Mouse (Mus musculus) gastrocnemius, adult 18-20 months (tissue): Measurements from ENCODE around the gene Msto1. TPM values are rescaled to one million over a fixed set of nuclear protein-coding genes. Genes with fewer than 3 reads are reported as not detected.
"Not testable (repeated sequence)": the region's sequence is repeated elsewhere in the genome, so short reads cannot be mapped to it uniquely, and the experiment has no call there.

ENCODE experiments used
- DNase-seq: peaks from one replicate; pipeline ENCODE4 v3.0.0; 2021; ENCODE audit warnings: low spot score
- long read RNA-seq, 2 experiments: library from polyadenylated mRNA; stranded (forward); transcript quantifications; one replicate each; pipeline ENCODE4 v2.0.0; 2021
- total RNA-seq, 2 experiments: library from RNA; stranded (reverse); gene quantifications; 2 replicates each; pipeline ENCODE4 v1.2.3; 2021

Gene Msto1
- total RNA-seq: 1 to 10 TPM; 6.7 to 8.4 TPM
- long read RNA-seq, experiment 1, transcript Msto1-202 (14 exons, 1,875 nt): major isoform, 7 of 9 reads
- long read RNA-seq, experiment 1, partial matches to known transcripts: 1 of 9 reads
- long read RNA-seq, experiment 1, other reads (novel, unspliced or antisense): 1 of 9 reads
- long read RNA-seq, experiment 2, transcript Msto1-202 (14 exons, 1,875 nt): major isoform, 8 of 13 reads
- long read RNA-seq, experiment 2, partial matches to known transcripts: 2 of 13 reads
- long read RNA-seq, experiment 2, other reads (novel, unspliced or antisense): 3 of 13 reads

GRCm38 (mm10) chr3:88913511-88914383 lies at the start of gene Msto1:
Msto1 (minus strand) TSS chr3:88913999.
- DNase-seq: peak; percentile 91

- DNase-seq: not testable (repeated sequence)
Observed at GRCm38 (mm10) chr3:88963211-88963610, 49.4 kb upstream of the Msto1 start.

- DNase-seq: no peak
Observed at GRCm38 (mm10) chr3:88953736-88954135, 39.9 kb upstream of the Msto1 start.

- no peak for DNase-seq
Observed at GRCm38 (mm10) chr3:88953246-88953645, 39.4 kb upstream of the Msto1 start.

- no peak for DNase-seq
Observed at GRCm38 (mm10) chr3:88951327-88951800, 37.6 kb upstream of the Msto1 start.

- DNase-seq: peak; percentile 74
Observed at GRCm38 (mm10) chr3:88950576-88951326, 37.0 kb upstream of the Msto1 start, which contains the start of the genes Ash1l and Dap3. Ash1l (plus strand) TSS chr3:88950622. Dap3 (minus strand) TSS chr3:88951181.

GRCm38 (mm10) chr3:88949786-88950575 lies 36.2 kb upstream of the Msto1 start:
- peak; percentile 93 for DNase-seq

GRCm38 (mm10) chr3:88944109-88944508 lies 30.3 kb upstream of the Msto1 start:
- DNase-seq: no peak

GRCm38 (mm10) chr3:88942316-88942880 lies 28.6 kb upstream of the Msto1 start:
- no peak for DNase-seq

GRCm38 (mm10) chr3:88939749-88940148 lies 25.9 kb upstream of the Msto1 start:
- DNase-seq: peak; percentile 36

- DNase-seq: no peak
Observed at GRCm38 (mm10) chr3:88939071-88939470, 25.3 kb upstream of the Msto1 start.

- no peak for DNase-seq
Observed at GRCm38 (mm10) chr3:88929501-88929900, 15.7 kb upstream of the Msto1 start.

- DNase-seq: no peak
Observed at GRCm38 (mm10) chr3:88925651-88926050, 11.9 kb upstream of the Msto1 start.

GRCm38 (mm10) chr3:88923989-88924591 lies 10.3 kb upstream of the Msto1 start:
- DNase-seq: no peak

GRCm38 (mm10) chr3:88921411-88921810 lies 7.6 kb upstream of the Msto1 start:
- no peak for DNase-seq

GRCm38 (mm10) chr3:88918981-88919380 lies 5.2 kb upstream of the Msto1 start:
- DNase-seq: no peak

GRCm38 (mm10) chr3:88914384-88914810 lies 598 bp upstream of the Msto1 start:
- DNase-seq: no peak

GRCm38 (mm10) chr3:88912585-88912984 lies 1.2 kb downstream of the Msto1 start:
- no peak for DNase-seq

- DNase-seq: no peak
Observed at GRCm38 (mm10) chr3:88906393-88907159, 7.2 kb downstream of the Msto1 start.
